Mouse (Mus musculus) kidney, adult 2 months (tissue): Measurements from ENCODE around the gene Prox1.

ENCODE experiments used
- CTCF ChIP-seq: fragments of 200-500 bp; conservative IDR thresholded peaks from 2 replicates; pipeline ENCODE4 v1.5.1; 2011; ENCODE audit warnings: low read depth, mild to moderate bottlenecking, control low read depth, low read length, moderate library complexity, mixed read lengths; ENCODE audit not compliant: insufficient read depth, insufficient read length
- POLR2A ChIP-seq: fragments of 200-500 bp; IDR thresholded peaks from one replicate; pipeline ENCODE4 v1.6.1; 2011; ENCODE audit warnings: low read depth, low read length, control low read depth

DNA sequence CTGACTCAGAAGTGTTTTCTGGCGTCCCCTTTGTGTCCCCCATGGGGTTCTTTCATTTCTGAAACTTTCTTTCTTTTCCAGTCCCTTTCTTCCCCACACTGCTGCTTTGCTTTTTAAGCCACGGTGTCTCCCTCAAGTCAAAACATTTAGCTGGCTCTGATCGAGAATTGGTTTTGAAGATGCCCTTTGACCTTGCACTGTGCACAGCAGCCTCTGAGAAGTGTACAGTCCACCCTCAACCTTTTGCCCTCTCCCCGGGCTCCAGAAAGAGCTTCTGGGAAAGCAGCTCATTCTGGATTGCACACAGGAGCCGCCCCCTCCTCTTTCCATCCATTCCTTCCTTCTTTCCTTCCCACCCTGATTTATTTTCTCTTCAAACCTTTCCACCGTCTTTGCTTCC, 10.3 kb upstream of the Prox1 start:
- TF ChIP-seq POLR2A (no peak), CTCF (no peak)
